Comparison of ENCODE assay signal across 13 mouse cellular contexts in the genomic region with DNA sequence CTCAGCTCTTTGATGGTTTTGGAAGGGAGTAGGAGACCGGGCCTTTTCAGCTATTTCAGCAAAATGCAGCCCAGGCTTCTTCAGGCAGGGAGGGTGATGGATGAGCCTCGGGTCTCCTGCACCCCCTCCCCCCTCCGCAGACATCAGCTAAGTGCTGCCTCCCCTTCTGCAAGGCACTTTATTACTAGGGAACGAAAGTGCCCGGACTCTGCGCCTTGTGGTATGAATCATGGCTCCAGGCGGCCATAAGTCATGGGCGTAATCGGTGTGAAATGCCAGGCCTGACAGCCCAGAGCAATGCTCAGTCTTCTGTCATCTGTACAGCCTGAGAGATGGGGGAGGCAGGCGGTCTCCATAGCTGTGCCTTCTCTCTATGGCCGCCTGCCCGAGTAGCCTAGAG. TPM values are rescaled to one million over a fixed set of nuclear protein-coding genes. Genes with fewer than 3 reads are reported as not detected.
DNase-seq lines count a peak whose midpoint lies in the region; ATAC-seq and TF ChIP-seq lines count a peak whose summit lies in the region.
"Had no signal": no experiment of that assay in that cellular context is flagged by ENCODE, and none has a peak within 500 bp of the region (broad histone marks: within the 10 kb centered on the region; RNA-seq: fewer than 3 reads in every experiment).

No protein-coding gene starts in this region.

- no peak overlapping the region for H3K9ac ChIP-seq in hindbrain, embryonic 12.5 days
- no peak overlapping the region for H3K9ac ChIP-seq in limb, embryonic 11.5 days (ENCODE audit: low read length)

- peak overlapping the region; percentile 35 for H3K27ac ChIP-seq in hindbrain, embryonic 12.5 days
- no peak overlapping the region for H3K27ac ChIP-seq in hindbrain, embryonic 10.5 days
- H3K27ac ChIP-seq in limb, embryonic 11.5 days (replicated peaks; ENCODE audit: low read depth, low read length) = no peak overlapping the region
- H3K27ac ChIP-seq in gastrocnemius, adult 2 months = no peak overlapping the region

- H3K4me1 ChIP-seq in hindbrain, embryonic 12.5 days = peaks cover 8% of the 10 kb centered on the region; the same call in 1 of the 2 replicates
- H3K4me1 ChIP-seq in hindbrain, embryonic 10.5 days (replicated peaks) = no peaks in the 10 kb centered on the region
- H3K4me1 ChIP-seq in limb, embryonic 11.5 days (ENCODE audit: control insufficient read depth, insufficient read depth, low read length) = peaks cover 10% of the 10 kb centered on the region

- intact Hi-C loops in gastrocnemius, adult 2 months (cut with DNase I) = no loop called here

- peak; percentile 64; the same call in 1 of the 2 replicates for ATAC-seq in hindbrain, embryonic 12.5 days (ENCODE audit: low FRiP score)
- no peak for ATAC-seq in limb, embryonic 11.5 days (ENCODE audit: insufficient number of reproducible peaks, low FRiP score, low TSS enrichment, low read depth)

- H3K4me3 ChIP-seq in hindbrain, embryonic 12.5 days = no peak overlapping the region
- H3K4me3 ChIP-seq in hindbrain, embryonic 10.5 days = no peak overlapping the region
- no peak overlapping the region for H3K4me3 ChIP-seq in limb, embryonic 11.5 days (ENCODE audit: low read depth, low read length)
- no peak overlapping the region for H3K4me3 ChIP-seq in gastrocnemius, adult 2 months

- TF ChIP-seq CTCF in gastrocnemius, adult 2 months (IDR thresholded peaks at IDR 0.05) = no peak

- no peaks in the 10 kb centered on the region for H3K27me3 ChIP-seq in hindbrain, embryonic 12.5 days
- H3K27me3 ChIP-seq in hindbrain, embryonic 10.5 days (ENCODE audit: insufficient read depth, poor library complexity, severe bottlenecking) = no peaks in the 10 kb centered on the region
- no peaks in the 10 kb centered on the region for H3K27me3 ChIP-seq in limb, embryonic 11.5 days (ENCODE audit: control insufficient read depth, insufficient read depth, low read length)

- H3K4me2 ChIP-seq in hindbrain, embryonic 12.5 days (replicated peaks) = no peak overlapping the region
- no peak overlapping the region; the same call in 1 of the 2 replicates for H3K4me2 ChIP-seq in limb, embryonic 11.5 days (ENCODE audit: low read depth, severe bottlenecking)
- H3K4me2 ChIP-seq: midbrain, embryonic 11.5 days had no signal

- DNase-seq in hindbrain, embryonic 10.5 days (ENCODE audit: low spot score) = no peak
- peak; percentile 80 for DNase-seq in 3T3-L1 (ENCODE audit: low read depth, low spot score)
- peak; percentile 64 to 72 for DNase-seq in adrenal gland, postnatal 36 days
- DNase-seq in limb, embryonic 11.5 days (ENCODE audit: low spot score) = peak; percentile 58
- no peak for DNase-seq in layer of hippocampus, postnatal 36 days
- DNase-seq in cerebellum, postnatal 25 days = no peak
- no peak for DNase-seq in gastrocnemius, adult 2 months
- DNase-seq: kidney, adult 2 months; left cerebral cortex, postnatal 4 days; thymus, postnatal 36 days had no signal

- no peaks in the 10 kb centered on the region for H3K9me3 ChIP-seq in hindbrain, embryonic 12.5 days (replicated peaks)
- no peaks in the 10 kb centered on the region for H3K9me3 ChIP-seq in hindbrain, embryonic 10.5 days
- no peaks in the 10 kb centered on the region for H3K9me3 ChIP-seq in limb, embryonic 11.5 days (ENCODE audit: control insufficient read depth, low read length)

- WGBS in hindbrain, embryonic 12.5 days = 60% methylated on average over 12 of the region's 12 CpGs
- 84% methylated on average over 12 of the region's 12 CpGs for WGBS in hindbrain, embryonic 10.5 days
- WGBS in limb, embryonic 11.5 days = 28% methylated on average over 12 of the region's 12 CpGs

- no peaks in the 10 kb centered on the region for H3K36me3 ChIP-seq in hindbrain, embryonic 12.5 days
- H3K36me3 ChIP-seq in hindbrain, embryonic 10.5 days = no peaks in the 10 kb centered on the region
- H3K36me3 ChIP-seq in limb, embryonic 11.5 days (ENCODE audit: control insufficient read depth, insufficient read depth, low read length) = no peaks in the 10 kb centered on the region

RNA-seq across cellular contexts. Expression of a gene that starts 18.7 kb away (rescaled TPM):
- polyA plus RNA-seq in hindbrain, embryonic 12.5 days (2016; fragmentation: Nextera tagmentation; extraction: Ambion mirVana) = 1.7 and 2.3 TPM in 2 replicates
- 4.3 and 4.9 TPM in 2 replicates for polyA plus RNA-seq in hindbrain, embryonic 10.5 days (2016; fragmentation: Nextera tagmentation; extraction: Ambion mirVana)
- total RNA-seq in adrenal gland, postnatal 36 days (2021) = 100 to 1,000 TPM; 276 to 331 TPM
- 0.05 TPM in 1 of 2 replicates, not detected in the other for polyA plus RNA-seq in limb, embryonic 11.5 days (2014; fragmentation: Nextera tagmentation; extraction: Ambion mirVana)
- total RNA-seq in layer of hippocampus, postnatal 36 days (2021) = under 1 TPM; 0.25 to 0.48 TPM
- not detected for total RNA-seq in gastrocnemius, adult 2 months (2021)
- total RNA-seq: common myeloid progenitor, adult 5-6 weeks had no signal

RNA-seq across cellular contexts. Expression of a gene that starts 41.4 kb away (rescaled TPM):
- 0.43 and 0.52 TPM in 2 replicates for polyA plus RNA-seq in hindbrain, embryonic 12.5 days (2016; fragmentation: Nextera tagmentation; extraction: Ambion mirVana)
- polyA plus RNA-seq in hindbrain, embryonic 10.5 days (2016; fragmentation: Nextera tagmentation; extraction: Ambion mirVana) = 0.26 TPM in 2 replicates
- total RNA-seq in adrenal gland, postnatal 36 days (2021) = 1 to 10 TPM; 1.1 to 1.7 TPM
- 0.71 and 1.3 TPM in 2 replicates for polyA plus RNA-seq in limb, embryonic 11.5 days (2014; fragmentation: Nextera tagmentation; extraction: Ambion mirVana)
- 100 to 1,000 TPM; 107 to 130 TPM for total RNA-seq in layer of hippocampus, postnatal 36 days (2021)
- total RNA-seq in gastrocnemius, adult 2 months (2021) = not detected
- total RNA-seq: common myeloid progenitor, adult 5-6 weeks had no signal

Comparison
In these comparisons a context has a peak if more than half of its experiments do, and no peak if none do; other contexts are left out.
1. DNase-seq: peak in 3T3-L1 (single experiment), adrenal gland, postnatal 36 days (2 of 2) and limb, embryonic 11.5 days (single experiment); none in hindbrain, embryonic 10.5 days (single experiment), layer of hippocampus, postnatal 36 days (0 of 2), cerebellum, postnatal 25 days (0 of 2) and gastrocnemius, adult 2 months (single experiment).
2. RNA of a gene that starts 18.7 kb away (total RNA-seq): 276 to 331 TPM in adrenal gland, postnatal 36 days; 0.25 to 0.48 TPM in layer of hippocampus, postnatal 36 days and not detected in gastrocnemius, adult 2 months; every median in the first group is over 100 times any median in the second.
3. RNA of a gene that starts 41.4 kb away (total RNA-seq): 107 to 130 TPM in layer of hippocampus, postnatal 36 days; 1.1 to 1.7 TPM in adrenal gland, postnatal 36 days and not detected in gastrocnemius, adult 2 months; every median in the first group is over 10 times any median in the second.